Mouse (Mus musculus) kidney, postnatal 0 days (tissue): ENCODE measurements at regions not wholly inside any gene's neighbourhood (a gene's known extent, or its start where the extent isn't known, plus 50 kb on each side); places are given as distances from the start of the nearest gene placed in this dataset.

ENCODE experiments used
- ATAC-seq: fragments of 200-750 bp; cut with Nextera tagmentation; replicated peaks from 2 replicates; pipeline ENCODE4 v1.8.0; 2017; ENCODE audit warnings: low read depth, moderate number of reproducible peaks, moderate TSS enrichment, moderate library complexity; ENCODE audit not compliant: low FRiP score
- DNase-seq: peaks from one replicate; pipeline ENCODE4 v3.0.0-alpha.2; 2016; ENCODE audit warnings: low spot score
- H3K27ac ChIP-seq: fragments of 300-500 bp; sonication (generic); 2 replicates; pipeline ENCODE4 v1.5.1; 2014; ENCODE audit warnings: mild to moderate bottlenecking
- H3K27me3 ChIP-seq: fragments of 300-500 bp; sonication (generic); 2 replicates; pipeline ENCODE4 v1.6.1; 2014; ENCODE audit warnings: low read length, mixed read lengths; ENCODE audit not compliant: insufficient read depth
- H3K36me3 ChIP-seq: fragments of 300-500 bp; sonication (generic); 2 replicates; pipeline ENCODE4 v1.6.1; 2014; ENCODE audit warnings: low read length, mixed read lengths; ENCODE audit not compliant: insufficient read depth
- H3K4me1 ChIP-seq: fragments of 300-500 bp; sonication (generic); replicated peaks from 2 replicates; pipeline ENCODE4 v1.6.1; 2014; ENCODE audit warnings: antibody characterized with exemption, low read length, mixed read lengths; ENCODE audit not compliant: insufficient read depth
- H3K4me2 ChIP-seq: fragments of 300-500 bp; sonication (generic); 2 replicates; pipeline ENCODE4 v1.6.1; 2014; ENCODE audit warnings: mild to moderate bottlenecking, low read length, moderate library complexity, mixed read lengths
- H3K4me3 ChIP-seq: fragments of 300-500 bp; sonication (generic); replicated peaks from 2 replicates; pipeline ENCODE4 v1.5.1; 2014; ENCODE audit warnings: low read depth, low read length
- H3K9ac ChIP-seq: fragments of 300-500 bp; sonication (generic); 2 replicates; pipeline ENCODE4 v1.6.1; 2014; ENCODE audit warnings: low read depth, low read length
- H3K9me3 ChIP-seq: fragments of 300-500 bp; sonication (generic); replicated peaks from 2 replicates; pipeline ENCODE4 v1.6.1; 2016; ENCODE audit warnings: low read length, inconsistent platforms, mixed read lengths
- CTCF ChIP-seq: IDR thresholded peaks from 2 replicates; pipeline ENCODE4 v1.5.1; 2016; ENCODE audit warnings: antibody characterized with exemption, low read depth, mild to moderate bottlenecking, moderate library complexity
- WGBS: fragments of 180-500 bp; shearing (Covaris S2); extraction: QIAGEN DNeasy Blood & Tissue Kit; methylation state at CpG from one replicate; pipeline ENCODE4 v1.1.7; 2014; 5-methylcytosine and 5-hydroxymethylcytosine counted together

DNA sequence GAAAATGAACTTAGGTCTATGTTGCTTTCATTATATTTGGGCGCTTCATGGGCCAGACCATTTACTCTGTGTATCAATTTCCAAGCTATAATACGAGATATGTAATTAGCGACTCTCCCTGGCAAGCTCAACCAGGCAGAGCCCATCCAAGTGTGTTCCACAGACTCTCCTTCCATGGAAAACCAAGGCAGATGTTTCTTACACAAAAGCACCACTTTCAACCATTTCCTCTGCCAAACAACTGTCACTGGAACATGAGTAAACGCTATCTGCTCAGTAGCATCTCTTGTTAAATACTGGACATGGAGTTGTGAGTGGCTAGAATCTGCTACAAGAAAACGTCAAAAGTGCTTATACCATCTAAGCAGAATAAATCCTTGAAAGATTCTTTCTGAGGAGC, 115.1 kb upstream of the Nhs start:
- H3K4me1 ChIP-seq: no peaks in the 10 kb centered on the region
- H3K27me3 ChIP-seq: no peaks in the 10 kb centered on the region
- H3K4me2 ChIP-seq: no peak overlapping the region
- WGBS: 73% methylated on average over 5 of the region's 5 CpGs
- no peak overlapping the region for H3K9ac ChIP-seq
- no peak overlapping the region for H3K4me3 ChIP-seq
- no peaks in the 10 kb centered on the region for H3K36me3 ChIP-seq
- no peak overlapping the region for H3K27ac ChIP-seq
- no peaks in the 10 kb centered on the region for H3K9me3 ChIP-seq
- DNase-seq: no peak
- TF ChIP-seq CTCF: no peak
- ATAC-seq: no peak

DNA sequence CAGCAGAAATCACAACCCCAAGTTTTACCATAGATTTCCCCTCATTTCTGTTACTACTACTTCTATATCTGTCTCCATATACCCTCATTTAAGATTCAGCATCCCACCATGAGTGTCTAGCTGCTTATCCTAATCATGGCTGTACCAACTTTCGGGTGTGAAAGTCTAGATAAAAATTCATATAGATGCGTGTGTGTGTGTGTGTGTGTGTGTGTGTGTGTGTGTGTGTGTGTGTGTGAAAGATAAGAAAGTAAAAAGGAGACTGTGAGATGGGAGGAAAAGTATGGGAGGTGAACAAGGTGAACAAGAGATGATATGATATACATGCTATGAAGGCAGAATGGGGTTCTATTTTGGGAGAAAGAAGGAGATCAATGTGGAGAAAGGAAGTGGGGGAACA, 111.7 kb upstream of the Nhs start:
- Histone ChIP-seq H3K4me3 (no peak overlapping the region), H3K4me2 (no peak overlapping the region), H3K9ac (no peak overlapping the region), H3K27ac (no peak overlapping the region), H3K4me1 (no peaks in the 10 kb centered on the region), H3K27me3 (no peaks in the 10 kb centered on the region), H3K9me3 (no peaks in the 10 kb centered on the region), H3K36me3 (no peaks in the 10 kb centered on the region)
- no peak for TF ChIP-seq CTCF
- DNase-seq (no peak), ATAC-seq (no peak)
- 78% methylated on average over 2 of the region's 2 CpGs for WGBS

DNA sequence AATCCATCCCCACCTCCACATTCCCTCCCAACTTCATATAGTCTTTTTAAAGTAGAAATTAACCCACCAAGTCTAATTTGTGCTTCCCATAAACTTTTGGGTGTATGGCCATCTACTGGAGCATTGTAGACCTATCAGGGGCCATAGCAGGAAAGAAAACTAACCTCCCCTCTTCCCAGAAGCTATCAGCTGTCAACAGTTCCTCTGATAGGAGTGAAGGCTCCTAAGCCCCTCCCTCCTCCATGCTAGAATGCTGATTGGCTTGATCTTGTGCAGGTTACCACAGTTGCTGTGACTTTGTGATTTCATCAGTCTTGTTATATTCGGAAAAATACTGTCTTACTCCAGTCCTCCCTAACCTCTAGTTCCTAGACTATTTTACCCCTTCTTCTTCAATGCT, 109.4 kb upstream of the Nhs start:
- H3K27ac ChIP-seq: no peak overlapping the region
- H3K9me3 ChIP-seq: no peaks in the 10 kb centered on the region
- WGBS: 91% methylated on average over 1 of the region's 1 CpGs
- no peaks in the 10 kb centered on the region for H3K36me3 ChIP-seq
- ATAC-seq (no peak), DNase-seq (no peak)
- TF ChIP-seq CTCF: no peak
- no peak overlapping the region for H3K9ac ChIP-seq
- no peak overlapping the region for H3K4me3 ChIP-seq
- no peaks in the 10 kb centered on the region for H3K27me3 ChIP-seq
- no peak overlapping the region for H3K4me2 ChIP-seq
- no peaks in the 10 kb centered on the region for H3K4me1 ChIP-seq

DNA sequence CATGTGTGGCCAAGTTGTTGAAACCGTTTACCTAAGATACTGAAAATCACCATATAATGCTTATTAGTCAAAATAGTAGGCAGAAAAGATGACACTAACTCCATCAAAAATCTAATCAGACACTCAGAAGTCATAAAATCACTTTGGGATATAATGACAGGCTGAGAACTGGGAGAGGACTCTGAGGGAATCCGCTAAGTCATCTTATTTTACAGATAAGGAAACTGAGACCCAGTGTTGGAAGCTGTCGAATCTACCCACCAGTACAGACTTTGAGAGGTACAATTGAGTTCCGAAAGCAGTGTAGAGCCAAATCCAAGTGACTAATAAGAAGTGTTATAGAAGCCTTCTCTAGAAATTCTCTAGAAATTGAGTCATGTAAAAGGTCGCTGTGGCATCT, 108.6 kb upstream of the Nhs start:
- no peak overlapping the region for H3K4me2 ChIP-seq
- H3K9ac ChIP-seq: no peak overlapping the region
- 82% methylated on average over 5 of the region's 5 CpGs for WGBS
- no peak overlapping the region for H3K27ac ChIP-seq
- no peak for TF ChIP-seq CTCF
- no peak overlapping the region for H3K4me3 ChIP-seq
- no peaks in the 10 kb centered on the region for H3K36me3 ChIP-seq
- H3K27me3 ChIP-seq: no peaks in the 10 kb centered on the region
- no peaks in the 10 kb centered on the region for H3K9me3 ChIP-seq
- no peak for DNase-seq
- ATAC-seq: no peak
- H3K4me1 ChIP-seq: no peaks in the 10 kb centered on the region

DNA sequence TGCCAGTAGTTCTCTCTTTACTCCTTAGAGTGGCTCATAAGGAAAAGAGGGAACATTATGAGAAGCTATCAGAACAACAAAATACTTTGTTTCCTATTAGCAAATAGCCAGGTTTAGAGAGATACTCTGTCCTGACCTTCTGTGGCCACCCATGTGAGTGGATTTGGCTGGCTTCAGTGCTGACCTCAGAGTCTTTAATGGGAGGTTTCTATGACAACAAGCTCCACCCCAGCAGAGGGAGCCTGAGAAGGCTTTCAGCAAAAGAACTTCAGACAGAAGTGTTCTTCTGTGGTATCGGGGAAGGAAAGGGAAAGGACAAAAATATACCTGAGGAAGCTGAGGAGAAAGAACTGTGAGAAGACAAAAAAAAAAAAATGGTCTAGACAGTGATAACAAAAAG, 108.1 kb upstream of the Nhs start:
- no peak for ATAC-seq
- H3K9ac ChIP-seq: no peak overlapping the region
- peak; percentile 42 for DNase-seq
- no peaks in the 10 kb centered on the region for H3K27me3 ChIP-seq
- TF ChIP-seq CTCF: no peak
- no peaks in the 10 kb centered on the region for H3K9me3 ChIP-seq
- no peak overlapping the region for H3K27ac ChIP-seq
- H3K4me2 ChIP-seq: no peak overlapping the region
- H3K36me3 ChIP-seq: no peaks in the 10 kb centered on the region
- H3K4me3 ChIP-seq: no peak overlapping the region
- 42% methylated on average over 1 of the region's 1 CpGs for WGBS
- H3K4me1 ChIP-seq: no peaks in the 10 kb centered on the region

DNA sequence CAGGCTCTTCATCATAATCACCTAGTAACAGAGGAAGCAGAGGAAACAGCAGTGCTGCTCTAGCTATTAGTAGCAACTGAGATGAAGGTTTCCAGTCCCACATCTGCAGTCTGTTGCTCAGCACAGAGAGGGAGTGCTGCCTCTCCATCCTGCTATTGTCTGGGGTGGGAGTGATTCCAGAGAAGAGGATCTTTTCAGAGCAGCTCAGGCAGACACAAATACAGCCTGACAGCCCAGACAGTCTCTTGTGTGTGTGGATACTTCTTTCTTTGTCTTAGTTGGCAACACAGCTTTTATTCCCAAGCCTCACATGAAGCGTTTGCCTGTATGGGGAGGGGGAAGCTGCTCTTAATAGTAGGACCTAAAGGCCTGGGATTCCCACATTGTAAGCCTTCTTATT, 107.2 kb upstream of the Nhs start:
- no peaks in the 10 kb centered on the region for H3K27me3 ChIP-seq
- no peak for ATAC-seq

DNA sequence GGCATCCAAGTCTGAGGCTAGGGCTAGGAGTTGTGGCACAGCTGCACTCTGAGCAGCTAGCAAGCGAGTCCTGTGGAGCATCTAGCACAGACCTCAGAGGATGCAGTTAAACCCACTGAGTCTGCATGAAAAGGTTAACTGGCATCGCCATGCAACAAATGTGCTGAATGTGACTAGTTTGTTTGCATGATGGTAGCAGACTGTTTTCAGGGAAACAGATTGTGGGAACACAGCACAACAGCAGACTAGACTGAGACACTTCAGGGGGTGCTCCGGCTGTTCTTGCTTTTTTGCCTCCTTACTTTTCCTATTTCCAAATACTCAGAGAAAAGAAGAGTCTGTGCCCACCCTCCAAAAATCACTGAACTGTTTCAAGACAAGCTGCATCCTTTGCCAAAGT, 97.9 kb upstream of the Nhs start:
- 78% methylated on average over 3 of the region's 3 CpGs for WGBS
- Histone ChIP-seq H3K27me3 (no peaks in the 10 kb centered on the region), H3K9me3 (no peaks in the 10 kb centered on the region), H3K4me3 (no peak overlapping the region), H3K9ac (no peak overlapping the region), H3K27ac (no peak overlapping the region), H3K36me3 (no peaks in the 10 kb centered on the region), H3K4me2 (no peak overlapping the region), H3K4me1 (no peaks in the 10 kb centered on the region)
- no peak for DNase-seq
- TF ChIP-seq CTCF: no peak
- ATAC-seq: no peak

More for the DNA sequence above, 107.2 kb upstream of the Nhs start:
- Histone ChIP-seq H3K9me3 (no peaks in the 10 kb centered on the region), H3K4me1 (no peaks in the 10 kb centered on the region), H3K4me2 (no peak overlapping the region), H3K27ac (no peak overlapping the region), H3K9ac (no peak overlapping the region), H3K4me3 (no peak overlapping the region), H3K36me3 (no peaks in the 10 kb centered on the region)
- DNase-seq: peak; percentile 15
- TF ChIP-seq CTCF: no peak
- WGBS: 58% methylated on average over 1 of the region's 1 CpGs
